Mouse (Mus musculus) left cerebral cortex, adult 2 months (tissue): ENCODE results near the gene Gjb4. TPM values are rescaled to one million over a fixed set of nuclear protein-coding genes. Genes with fewer than 3 reads are reported as not detected.
A peak's percentile ranks its signal among the peaks of the same experiment; 100 is the strongest.

Experiments
- DNase-seq, 2 experiments: peaks; one replicate each; pipeline ENCODE4 v3.0.0; 2021 to 2022; ENCODE audit warnings: low spot score in 2 of 2, mixed read lengths in 1 of 2; ENCODE audit errors: extremely low spot score in 1 of 2
- H3K27ac ChIP-seq: fragments of 200-600 bp; 2 replicates; pipeline ENCODE4 v1.8.1; 2022
- H3K4me3 ChIP-seq: fragments of 200-600 bp; 2 replicates; pipeline ENCODE4 v1.8.1; 2022
- CTCF ChIP-seq: fragments of 200-600 bp; IDR thresholded peaks from 2 replicates; pipeline ENCODE4 v1.8.1; 2022; ENCODE audit warnings: antibody characterized with exemption, mild to moderate bottlenecking, moderate library complexity
- intact Hi-C: fragments of 180-260 bp; cut with DNase I; formaldehyde crosslinking; loops from one replicate; pipeline ENCODE4 v1.15.1; 2025
- total RNA-seq, 2 experiments: library from RNA; stranded (reverse); gene quantifications; 2 replicates each; pipeline ENCODE4 v1.2.3; 2021

Gene Gjb4
- total RNA-seq, 2 experiments from 2014 or later = not detected

DNA sequence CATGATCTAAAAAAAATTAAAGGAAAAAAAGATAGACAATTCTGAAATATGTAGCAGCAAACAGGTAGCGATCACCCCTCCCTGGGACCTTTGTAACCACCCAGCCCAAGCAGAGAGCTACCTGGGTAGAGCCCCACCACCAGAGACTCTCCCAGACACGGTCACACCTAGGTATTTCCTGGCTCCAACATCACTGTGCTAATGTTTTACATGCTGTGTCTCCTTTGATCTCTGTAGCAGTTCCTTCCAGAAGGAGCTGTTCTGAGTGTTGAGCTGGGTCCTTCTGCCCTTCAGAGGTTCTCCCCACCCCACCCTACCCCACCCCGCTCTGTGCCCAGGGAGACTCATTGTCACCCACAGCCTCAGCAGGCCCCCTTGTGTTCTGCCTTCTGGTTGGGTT is 30.2 kb downstream of the Gjb4 start:
- no peak for TF ChIP-seq CTCF
- no peak overlapping the region for H3K4me3 ChIP-seq
- DNase-seq = no peak
- intact Hi-C loops = no loop called here
- no peak overlapping the region for H3K27ac ChIP-seq

DNA sequence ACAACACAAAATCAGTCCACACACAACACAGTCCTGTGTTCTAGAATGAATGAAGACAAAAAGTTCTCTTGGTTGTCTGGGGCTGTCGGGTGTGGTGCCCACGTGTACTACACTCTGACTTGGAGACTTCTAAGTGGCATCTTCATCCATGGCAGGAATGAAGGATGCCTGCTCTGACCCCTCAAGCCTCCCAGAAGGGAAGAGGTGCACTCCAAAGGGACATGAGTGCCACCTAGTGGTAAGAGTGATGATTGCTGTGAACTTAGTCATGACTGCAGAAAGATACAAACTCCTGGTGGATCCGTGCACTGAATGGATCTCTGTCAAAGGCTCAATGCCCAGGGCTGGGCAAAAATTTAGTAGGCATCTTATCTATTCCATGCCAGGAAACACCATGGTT is 34.3 kb downstream of the Gjb4 start:
- peak; percentile 56 to 67 for DNase-seq
- peak; percentile 87 for TF ChIP-seq CTCF
- intact Hi-C loops = loop anchor here (1.0 to 10.0 kb wide), 3 partner anchors 69 to 765 kb away; partner anchors contain the start of gene Clspn
- no peak overlapping the region for H3K27ac ChIP-seq
- no peak overlapping the region for H3K4me3 ChIP-seq

DNA sequence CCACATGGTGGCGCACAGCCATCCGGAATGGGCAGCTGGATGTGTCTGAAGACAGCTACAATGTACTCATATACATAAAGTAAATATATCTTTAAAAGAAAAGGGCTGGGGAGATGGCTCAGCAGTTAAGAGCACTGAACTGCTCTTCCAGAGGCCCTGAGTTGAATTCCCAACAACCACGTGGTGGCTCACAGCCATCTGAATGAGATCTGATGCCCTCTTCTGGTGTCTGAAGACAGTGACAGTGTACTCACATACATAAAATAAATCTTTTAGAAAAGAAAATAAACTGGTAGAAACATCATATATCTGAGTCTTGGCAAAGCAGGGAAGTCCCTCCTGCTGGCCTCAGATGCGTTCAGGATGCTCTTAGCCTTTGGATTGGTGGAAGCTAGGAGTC is 36.7 kb downstream of the Gjb4 start:
- H3K27ac ChIP-seq = no peak overlapping the region
- no peak for DNase-seq
- peak; percentile 50 for TF ChIP-seq CTCF
- H3K4me3 ChIP-seq = no peak overlapping the region
- intact Hi-C loops = loop anchor here (5.0 to 10.0 kb wide), 2 partner anchors 265 to 762 kb away; partner anchors contain the start of gene Clspn

DNA sequence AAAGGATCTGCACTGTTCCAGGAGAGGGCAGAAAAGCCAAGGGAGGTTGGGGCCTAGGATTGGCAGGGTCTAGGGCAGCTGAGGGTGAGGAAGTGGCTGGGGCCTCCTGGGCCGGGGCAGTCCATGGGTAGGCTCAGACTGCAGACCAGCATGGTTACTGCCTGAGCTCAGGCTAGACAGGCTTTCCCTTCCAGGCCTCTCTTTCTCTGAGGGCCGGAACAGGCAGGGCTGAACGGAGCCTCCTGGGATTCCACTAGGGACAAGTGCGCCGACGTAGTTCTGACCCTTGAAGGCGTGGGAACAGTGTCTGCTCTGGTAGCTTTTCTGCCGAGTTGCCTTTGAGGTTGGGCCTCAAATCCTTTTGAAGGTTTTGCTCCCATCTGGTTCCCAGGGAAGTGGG is 38.1 kb downstream of the Gjb4 start:
- intact Hi-C loops = loop anchor here (5.0 to 10.0 kb wide), 2 partner anchors 263 to 761 kb away; partner anchors contain the start of gene Clspn
- no peak overlapping the region for H3K27ac ChIP-seq

DNA sequence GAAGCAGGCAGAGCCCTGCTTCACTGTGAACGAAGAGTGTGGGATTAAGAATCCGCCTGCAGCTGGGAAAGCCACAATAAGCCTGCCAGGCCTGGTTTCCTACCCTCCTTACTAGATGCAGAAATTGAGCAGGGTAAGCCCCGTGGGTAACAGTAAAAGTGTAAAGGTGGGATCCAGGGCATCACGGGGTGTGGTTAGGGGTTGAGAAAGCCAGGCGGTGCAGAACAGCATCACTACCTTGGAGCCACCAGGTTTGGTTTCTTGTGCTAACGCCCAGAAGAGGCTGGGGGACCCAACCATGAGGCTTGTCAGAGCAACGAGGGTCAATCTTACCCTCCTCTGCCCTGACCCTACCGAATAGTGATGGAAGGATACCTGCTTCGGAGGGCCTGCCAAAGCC is 39.3 kb downstream of the Gjb4 start:
- DNase-seq = no peak
- H3K27ac ChIP-seq = peak overlapping the region; percentile 65

More for the DNA sequence above, 38.1 kb downstream of the Gjb4 start:
- no peak for DNase-seq
- no peak for TF ChIP-seq CTCF
- H3K4me3 ChIP-seq = no peak overlapping the region

DNA sequence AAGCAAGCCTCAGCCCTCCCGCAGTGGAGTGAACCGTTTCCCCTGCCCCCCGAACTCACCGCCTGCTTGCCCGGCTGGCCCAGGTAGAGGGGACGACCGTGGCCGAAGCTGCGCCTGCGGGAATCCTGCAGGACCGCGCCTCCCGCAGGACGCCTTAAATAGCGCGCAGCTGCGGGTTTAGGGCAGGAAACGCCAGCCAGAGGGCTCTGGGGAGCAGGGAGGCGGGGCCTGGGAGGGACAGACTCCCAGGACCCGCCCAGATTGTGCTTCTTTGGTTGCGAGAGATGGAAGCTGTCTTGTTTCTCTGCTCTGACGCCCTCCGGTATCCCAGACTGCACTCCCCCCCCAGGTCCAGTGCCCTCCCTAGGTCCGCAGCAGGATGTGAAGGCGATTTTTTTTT is 40.0 kb downstream of the Gjb4 start, which contains the start of gene Gja4:
Gene Gja4, minus strand, starts transcription at position 179 of the 400 bp plus-strand sequence.
- intact Hi-C loops = loop anchor here (10.0 kb wide), 1 partner anchor 759 kb away; the partner anchor contains the start of gene Clspn
- Histone ChIP-seq H3K4me3 (peak within 1 kb of the TSS; percentile 64), H3K27ac (peak within 1 kb of the TSS; percentile 65)
- peak; percentile 63 to 65 for DNase-seq
- TF ChIP-seq CTCF = peak; percentile 47

More for the DNA sequence above, 39.3 kb downstream of the Gjb4 start:
- H3K4me3 ChIP-seq = peak overlapping the region; percentile 64; the same call in 1 of the 2 replicates
- no peak for TF ChIP-seq CTCF
- intact Hi-C loops = loop anchor here (10.0 kb wide), 1 partner anchor 760 kb away; the partner anchor contains the start of gene Clspn

DNA sequence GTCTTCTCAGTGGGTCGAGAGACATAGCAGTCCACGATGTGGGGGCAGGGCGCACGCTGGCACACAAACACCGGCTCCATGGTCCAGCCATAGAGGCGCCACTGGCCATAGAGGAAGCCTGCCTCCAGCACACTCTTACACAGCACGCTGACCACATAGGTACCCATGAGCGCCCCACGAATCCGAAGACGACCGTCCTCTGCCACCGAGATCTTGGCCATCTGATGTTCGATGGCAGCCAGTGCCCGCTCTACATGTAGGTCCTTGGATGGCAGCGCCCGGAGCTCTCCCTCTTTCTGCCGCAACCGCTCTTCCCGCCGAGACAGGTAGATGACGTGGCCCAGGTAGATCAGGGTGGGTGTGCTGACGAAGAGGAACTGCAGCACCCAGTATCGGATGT is 41.5 kb downstream of the Gjb4 start:
- DNase-seq = no peak
- Histone ChIP-seq H3K4me3 (no peak overlapping the region), H3K27ac (no peak overlapping the region)
- TF ChIP-seq CTCF = no peak
- intact Hi-C loops = loop anchor here (10.0 kb wide), 1 partner anchor 758 kb away; the partner anchor contains the start of gene Clspn

DNA sequence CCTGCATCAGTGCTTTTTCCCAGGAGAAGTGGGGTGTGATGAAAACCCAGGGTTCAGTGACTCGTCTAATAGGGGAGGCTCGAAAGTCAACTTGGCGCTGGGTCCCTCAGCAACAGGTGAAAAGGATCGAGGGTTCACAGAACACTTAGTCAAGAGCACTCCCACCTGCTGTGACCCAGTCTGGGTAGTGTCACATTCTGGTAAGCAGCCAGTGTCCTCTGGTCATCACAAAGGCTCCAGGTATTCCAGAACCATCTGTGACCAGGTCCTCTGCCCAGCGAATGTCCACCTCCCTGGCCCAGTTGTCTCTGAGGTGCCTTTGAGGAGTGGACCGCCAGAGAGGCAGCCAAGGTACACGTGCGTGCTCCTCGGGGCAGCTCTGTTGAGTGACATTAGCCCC is 42.3 kb downstream of the Gjb4 start:
- no peak for TF ChIP-seq CTCF
- no peak overlapping the region for H3K27ac ChIP-seq
- intact Hi-C loops = loop anchor here (10.0 kb wide), 1 partner anchor 757 kb away; the partner anchor contains the start of gene Clspn
- H3K4me3 ChIP-seq = no peak overlapping the region
- DNase-seq = no peak

DNA sequence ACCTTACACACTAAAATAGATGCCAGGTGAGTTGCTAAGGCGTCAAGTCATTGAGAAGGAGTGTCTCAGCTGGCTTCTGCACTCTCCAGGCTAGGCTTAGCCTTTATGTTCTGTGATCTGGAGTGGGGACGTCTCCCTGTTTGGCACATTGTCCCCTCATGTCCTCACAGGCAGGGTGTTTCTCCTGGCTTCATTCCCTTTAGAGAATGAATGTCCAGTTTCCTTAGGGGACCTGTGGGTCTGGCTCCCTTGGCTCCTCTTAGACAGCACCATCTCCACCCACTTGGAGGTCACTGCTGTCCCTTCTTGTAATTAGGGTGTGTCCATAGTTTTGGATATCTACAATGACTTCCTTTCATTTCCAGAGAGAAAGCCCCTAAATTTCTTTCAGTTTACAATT is 47.0 kb downstream of the Gjb4 start:
- intact Hi-C loops = no loop called here
- H3K27ac ChIP-seq = no peak overlapping the region
- TF ChIP-seq CTCF = no peak
- DNase-seq = no peak
- no peak overlapping the region for H3K4me3 ChIP-seq

DNA sequence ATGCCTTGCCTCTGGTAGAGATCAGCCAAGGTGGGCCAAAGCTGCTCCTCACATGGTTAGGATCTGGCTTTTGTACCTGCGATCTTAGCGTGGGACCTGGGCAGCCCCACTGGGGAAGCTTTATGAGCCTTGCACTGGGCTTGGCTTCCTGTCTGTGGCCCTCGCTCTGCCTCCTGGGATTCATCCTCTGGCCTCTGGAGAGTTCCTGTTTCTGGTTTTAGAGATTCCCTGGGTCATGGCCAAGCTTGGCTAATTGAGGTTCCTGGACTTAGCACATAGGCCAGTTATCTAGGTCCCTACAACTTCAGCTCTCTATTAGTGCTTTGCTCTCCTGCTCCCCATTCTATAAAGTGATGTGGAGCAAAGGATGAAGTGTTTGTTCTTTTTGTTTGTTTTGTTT is 50.1 kb downstream of the Gjb4 start:
- Histone ChIP-seq H3K27ac (no peak overlapping the region), H3K4me3 (no peak overlapping the region)
- intact Hi-C loops = no loop called here
- no peak for TF ChIP-seq CTCF
- no peak for DNase-seq

Other genes starting within 250 kb of the Gjb4 start
- gene Tmem35b, start 230.4 kb downstream of the Gjb4 start, total RNA-seq = 1 to 10 TPM; 4.1 to 4.2 TPM
- 100 to 1,000 TPM; 372 to 403 TPM for gene Dlgap3, start 184.9 kb downstream of the Gjb4 start, total RNA-seq
- 10 to 100 TPM; 52.1 to 54.0 TPM for gene Smim12, start 110.3 kb downstream of the Gjb4 start, total RNA-seq
- 1 to 10 TPM; 4.1 to 4.5 TPM for gene Gja4, start 40.0 kb downstream of the Gjb4 start, total RNA-seq
- gene Gjb3, start 23.2 kb downstream of the Gjb4 start, total RNA-seq = under 1 TPM in 1 of 2 experiments, not detected in 1; 0.21 TPM
- gene Gjb5, start 4.1 kb upstream of the Gjb4 start, total RNA-seq = under 1 TPM in 1 of 2 experiments, not detected in 1; 0.20 TPM